Mouse (Mus musculus): ENCODE results near the gene Psrc1. TPM values are rescaled to one million over a fixed set of nuclear protein-coding genes. Genes with fewer than 3 reads are reported as not detected.
A peak's percentile ranks its signal among the peaks of the same experiment; 100 is the strongest.

The Psrc1 gene
- polyA plus RNA-seq, 1 experiment from 2014 or later: 102 TPM

DNA sequence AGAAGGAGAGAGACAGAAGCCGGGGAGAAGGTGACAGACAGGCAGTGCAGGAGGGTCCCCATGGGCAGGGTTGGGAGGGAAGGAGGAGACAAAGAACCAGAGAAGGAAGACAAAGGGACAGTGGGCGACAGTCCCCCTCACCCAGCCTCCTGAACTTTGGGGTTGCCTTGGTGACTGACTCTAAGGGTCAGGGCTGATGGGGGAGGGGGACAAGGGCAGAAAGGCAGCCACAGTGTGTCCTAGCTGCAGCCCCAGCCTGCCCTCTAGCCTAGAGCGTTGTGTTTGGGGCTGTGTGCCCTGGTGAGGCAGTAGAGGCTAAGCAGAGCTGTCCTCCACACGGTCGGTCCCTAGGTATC, 26.7 kb downstream of the Psrc1 start:
- 4% methylated on average over 5 of the region's 5 CpGs for WGBS
- Histone ChIP-seq H3K4me2 (ENCODE audit: low read depth, low read length, severe bottlenecking) (peak overlapping the region; percentile 55), H3K4me1 (replicated peaks; ENCODE audit: control insufficient read depth, insufficient read depth, low read length) (peaks cover 37% of the 10 kb centered on the region), H3K4me3 (ENCODE audit: low read depth, low read length) (peak overlapping the region; percentile 24), H3K36me3 (ENCODE audit: control insufficient read depth, insufficient read depth, low read length) (peaks cover 35% of the 10 kb centered on the region), H3K27me3 (ENCODE audit: control insufficient read depth, insufficient read depth, low read length) (no peaks in the 10 kb centered on the region), H3K9ac (ENCODE audit: low read length) (peak overlapping the region; percentile 80), H3K9me3 (ENCODE audit: control insufficient read depth, low read length) (peaks cover 22% of the 10 kb centered on the region), H3K27ac (ENCODE audit: low read depth, low read length) (peak overlapping the region; percentile 90)
- DNase-seq (ENCODE audit: low spot score) (peak; percentile 65), ATAC-seq (replicated peaks; ENCODE audit: low FRiP score) (peak; percentile 46)

- H3K4me1 ChIP-seq (replicated peaks; ENCODE audit: control insufficient read depth, insufficient read depth, low read length): peaks cover 32% of the 10 kb centered on the region
- ATAC-seq (replicated peaks; ENCODE audit: low FRiP score) (no peak), DNase-seq (ENCODE audit: low spot score) (peak; percentile 59)
- H3K27ac ChIP-seq (ENCODE audit: low read depth, low read length): peak overlapping the region; percentile 90
- H3K27me3 ChIP-seq (ENCODE audit: control insufficient read depth, insufficient read depth, low read length): no peaks in the 10 kb centered on the region
- 22% methylated on average over 5 of the region's 5 CpGs for WGBS
- peak overlapping the region; percentile 55 for H3K4me2 ChIP-seq (ENCODE audit: low read depth, low read length, severe bottlenecking)
- peaks cover 22% of the 10 kb centered on the region for H3K9me3 ChIP-seq (ENCODE audit: control insufficient read depth, low read length)
- peaks cover 35% of the 10 kb centered on the region for H3K36me3 ChIP-seq (ENCODE audit: control insufficient read depth, insufficient read depth, low read length)
- peak overlapping the region; percentile 24 for H3K4me3 ChIP-seq (ENCODE audit: low read depth, low read length)
- H3K9ac ChIP-seq (ENCODE audit: low read length): peak overlapping the region; percentile 80
These were observed 27.6 kb downstream of the Psrc1 start for GRCm38 (mm10) chr3:108411026-108411753.

DNA sequence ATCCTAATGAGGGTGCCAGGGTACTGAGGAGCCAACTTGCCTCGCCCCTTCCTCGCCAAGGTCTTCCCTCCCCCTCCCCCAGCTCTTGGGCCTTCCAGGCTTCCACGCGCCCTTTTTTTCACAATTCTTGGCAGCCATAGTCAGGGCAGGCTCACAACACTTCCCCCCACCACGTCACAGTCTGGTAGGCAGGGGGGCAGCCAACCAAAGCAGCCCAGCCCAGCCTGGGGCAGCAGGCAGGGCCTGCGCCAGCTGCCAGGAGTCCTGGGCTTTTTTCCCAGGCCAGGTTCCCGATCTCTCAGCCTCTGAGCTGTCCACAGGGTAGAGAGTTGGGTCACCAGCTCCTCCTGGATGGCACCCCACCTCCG, 28.1 kb downstream of the Psrc1 start:
- H3K27me3 ChIP-seq (ENCODE audit: control insufficient read depth, insufficient read depth, low read length): peaks cover 4% of the 10 kb centered on the region; the same call in 1 of the 2 replicates
- H3K4me2 ChIP-seq (ENCODE audit: low read depth, low read length, severe bottlenecking): peak overlapping the region; percentile 55
- 48% methylated on average over 8 of the region's 8 CpGs for WGBS
- H3K27ac ChIP-seq (ENCODE audit: low read depth, low read length): peak overlapping the region; percentile 90
- DNase-seq (ENCODE audit: low spot score) (peak; percentile 66), ATAC-seq (replicated peaks; ENCODE audit: low FRiP score) (peak; percentile 28; the same call in 1 of the 2 replicates)
- peaks cover 22% of the 10 kb centered on the region for H3K9me3 ChIP-seq (ENCODE audit: control insufficient read depth, low read length)
- peaks cover 28% of the 10 kb centered on the region for H3K4me1 ChIP-seq (replicated peaks; ENCODE audit: control insufficient read depth, insufficient read depth, low read length)
- peak overlapping the region; percentile 80 for H3K9ac ChIP-seq (ENCODE audit: low read length)
- peaks cover 31% of the 10 kb centered on the region for H3K36me3 ChIP-seq (ENCODE audit: control insufficient read depth, insufficient read depth, low read length)
- H3K4me3 ChIP-seq (ENCODE audit: low read depth, low read length): peak overlapping the region; percentile 24

DNA sequence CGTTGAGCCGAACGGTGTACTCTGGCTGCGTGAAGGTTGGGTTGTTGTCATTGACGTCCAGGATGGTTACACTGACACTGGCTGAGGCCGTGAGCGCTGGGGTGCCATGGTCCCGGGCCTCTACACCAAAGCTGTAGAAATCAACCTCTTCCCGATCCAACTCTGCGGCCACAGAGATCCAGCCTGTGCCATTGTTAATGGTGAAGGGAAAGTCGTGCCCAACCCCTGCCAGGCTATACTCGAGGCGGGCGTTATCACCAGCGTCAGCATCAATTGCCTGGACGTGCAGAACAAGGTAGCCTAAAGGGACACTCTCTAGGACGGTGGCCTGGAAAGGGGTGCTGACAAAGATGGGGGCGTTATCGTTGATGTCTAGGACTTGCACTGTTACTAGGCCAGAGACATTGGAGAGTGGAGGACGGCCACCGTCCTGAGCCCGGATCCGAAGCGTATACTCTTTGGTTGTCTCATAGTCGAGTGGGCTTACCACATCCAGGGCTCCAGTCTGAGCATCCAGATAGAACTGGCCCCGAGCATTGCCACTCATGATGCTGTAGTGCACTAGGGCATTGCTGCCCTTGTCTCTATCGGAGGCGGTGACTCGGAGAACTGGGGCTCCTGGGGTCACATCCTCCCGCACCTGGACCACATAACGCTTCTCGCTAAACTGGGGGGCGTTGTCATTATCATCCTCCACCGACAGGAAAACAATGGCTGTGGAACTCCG, 30.2 kb downstream of the Psrc1 start:
- DNase-seq (ENCODE audit: low spot score) (peak; percentile 50), ATAC-seq (replicated peaks; ENCODE audit: low FRiP score) (no peak)
- Histone ChIP-seq H3K9me3 (ENCODE audit: control insufficient read depth, low read length) (peaks cover 22% of the 10 kb centered on the region), H3K4me2 (ENCODE audit: low read depth, low read length, severe bottlenecking) (no peak overlapping the region), H3K9ac (ENCODE audit: low read length) (no peak overlapping the region), H3K4me3 (ENCODE audit: low read depth, low read length) (no peak overlapping the region), H3K27me3 (ENCODE audit: control insufficient read depth, insufficient read depth, low read length) (peaks cover 4% of the 10 kb centered on the region; the same call in 1 of the 2 replicates), H3K27ac (ENCODE audit: low read depth, low read length) (no peak overlapping the region), H3K36me3 (ENCODE audit: control insufficient read depth, insufficient read depth, low read length) (peaks cover 29% of the 10 kb centered on the region), H3K4me1 (replicated peaks; ENCODE audit: control insufficient read depth, insufficient read depth, low read length) (peaks cover 28% of the 10 kb centered on the region)
- 97% methylated on average over 35 of the region's 35 CpGs for WGBS

DNA sequence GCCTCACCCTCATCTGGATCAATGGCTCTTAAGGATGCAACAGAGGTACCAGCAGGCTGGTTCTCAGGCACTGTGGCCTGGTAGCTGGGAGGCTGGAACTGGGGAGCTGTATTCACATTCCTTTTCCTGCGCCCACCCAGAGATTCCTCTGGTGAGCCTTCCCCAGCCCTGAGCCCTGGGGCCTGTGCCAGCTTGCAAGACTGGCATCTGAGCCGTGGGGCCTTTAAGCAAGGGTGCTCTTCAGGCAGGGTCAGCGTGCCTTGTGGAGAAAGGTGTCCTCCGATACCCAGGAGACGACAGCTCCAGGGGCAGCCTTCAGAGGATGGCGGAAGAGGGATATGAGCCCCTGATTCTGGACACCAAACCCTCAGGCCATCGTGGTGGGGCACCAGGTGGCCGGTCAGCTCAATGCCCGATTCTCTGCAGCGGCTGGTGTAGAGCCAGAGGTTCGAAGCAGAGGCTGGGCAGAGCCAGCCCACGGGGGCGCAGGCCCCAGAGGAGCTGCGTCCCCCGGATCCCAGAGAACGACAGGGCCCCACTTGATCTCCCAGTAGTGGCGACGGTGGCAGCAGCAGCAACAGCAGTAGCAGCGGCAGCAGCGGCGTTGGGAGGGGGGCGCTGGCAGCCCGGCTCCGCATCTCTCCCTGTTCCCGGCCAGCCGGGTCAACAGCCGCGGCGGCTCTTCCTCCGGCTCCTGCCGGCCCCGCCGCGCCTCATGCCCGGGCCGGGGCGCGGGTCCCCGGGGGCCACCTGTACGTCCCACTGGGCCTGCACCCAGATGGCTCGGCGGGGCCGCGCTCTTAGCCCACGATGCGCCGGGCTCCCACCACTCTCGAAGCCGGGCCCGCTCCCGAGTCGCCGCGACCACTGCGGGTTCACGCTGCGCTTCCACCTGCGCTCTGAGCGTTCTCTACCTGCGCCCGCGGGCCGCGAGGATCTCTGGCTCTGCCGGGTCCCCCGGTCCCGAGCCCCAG, 31.5 kb downstream of the Psrc1 start, which contains the start of gene Celsr2:
Gene Celsr2 (minus strand): TSS at position 696 of the 974 bp plus-strand sequence.
- ATAC-seq (replicated peaks; ENCODE audit: low FRiP score) (peak; percentile 48), DNase-seq (ENCODE audit: low spot score) (peak; percentile 76)
- H3K4me1 ChIP-seq (replicated peaks; ENCODE audit: control insufficient read depth, insufficient read depth, low read length): peaks cover 23% of the 10 kb centered on the region
- peak within 1 kb of the TSS; percentile 81 for H3K27ac ChIP-seq (ENCODE audit: low read depth, low read length)
- H3K36me3 ChIP-seq (ENCODE audit: control insufficient read depth, insufficient read depth, low read length): peaks cover 26% of the 10 kb centered on the region
- H3K4me2 ChIP-seq (ENCODE audit: low read depth, low read length, severe bottlenecking): peak within 1 kb of the TSS; percentile 81
- peak within 1 kb of the TSS; percentile 95 for H3K9ac ChIP-seq (ENCODE audit: low read length)
- peak within 1 kb of the TSS; percentile 88 for H3K4me3 ChIP-seq (ENCODE audit: low read depth, low read length)
- peaks cover 22% of the 10 kb centered on the region for H3K9me3 ChIP-seq (ENCODE audit: control insufficient read depth, low read length)
- H3K27me3 ChIP-seq (ENCODE audit: control insufficient read depth, insufficient read depth, low read length): peaks cover 4% of the 10 kb centered on the region; the same call in 1 of the 2 replicates
- 5% methylated on average over 62 of the region's 67 CpGs for WGBS

GRCm38 (mm10) chr3:108415831-108416223, 32.2 kb downstream of the Psrc1 start:
- H3K4me1 ChIP-seq (replicated peaks; ENCODE audit: control insufficient read depth, insufficient read depth, low read length): peaks cover 20% of the 10 kb centered on the region
- peak overlapping the region; percentile 88 for H3K4me3 ChIP-seq (ENCODE audit: low read depth, low read length)
- peak overlapping the region; percentile 95 for H3K9ac ChIP-seq (ENCODE audit: low read length)
- DNase-seq (ENCODE audit: low spot score) (peak; percentile 93), ATAC-seq (replicated peaks; ENCODE audit: low FRiP score) (peak; percentile 85)
- H3K4me2 ChIP-seq (ENCODE audit: low read depth, low read length, severe bottlenecking): peak overlapping the region; percentile 81
- H3K27me3 ChIP-seq (ENCODE audit: control insufficient read depth, insufficient read depth, low read length): peaks cover 4% of the 10 kb centered on the region; the same call in 1 of the 2 replicates
- WGBS: under 1% methylated on average over 38 of the region's 48 CpGs
- peak overlapping the region; percentile 81 for H3K27ac ChIP-seq (ENCODE audit: low read depth, low read length)
- peaks cover 22% of the 10 kb centered on the region for H3K9me3 ChIP-seq (ENCODE audit: control insufficient read depth, low read length)
- peaks cover 26% of the 10 kb centered on the region for H3K36me3 ChIP-seq (ENCODE audit: control insufficient read depth, insufficient read depth, low read length)

- Histone ChIP-seq H3K9me3 (ENCODE audit: control insufficient read depth, low read length) (no peaks in the 10 kb centered on the region), H3K4me1 (replicated peaks; ENCODE audit: control insufficient read depth, insufficient read depth, low read length) (peaks cover 20% of the 10 kb centered on the region)
These were observed 39.4 kb downstream of the Psrc1 start for GRCm38 (mm10) chr3:108423006-108423405.

More at GRCm38 (mm10) chr3:108423006-108423405, 39.4 kb downstream of the Psrc1 start:
- H3K27ac ChIP-seq (ENCODE audit: low read depth, low read length): no peak overlapping the region
- peaks cover 5% of the 10 kb centered on the region; the same call in 1 of the 2 replicates for H3K36me3 ChIP-seq (ENCODE audit: control insufficient read depth, insufficient read depth, low read length)
- no peak overlapping the region; the same call in 1 of the 2 replicates for H3K9ac ChIP-seq (ENCODE audit: low read length)
- no peak for DNase-seq (ENCODE audit: low spot score)
- no peak for ATAC-seq (replicated peaks; ENCODE audit: low FRiP score)
- WGBS: 49% methylated on average over 6 of the region's 6 CpGs
- H3K4me3 ChIP-seq (ENCODE audit: low read depth, low read length): no peak overlapping the region
- H3K27me3 ChIP-seq (ENCODE audit: control insufficient read depth, insufficient read depth, low read length): no peaks in the 10 kb centered on the region
- no peak overlapping the region for H3K4me2 ChIP-seq (ENCODE audit: low read depth, low read length, severe bottlenecking)
